Mouse (Mus musculus): ENCODE measurements around the gene Mbd4. TPM values are rescaled to one million over a fixed set of nuclear protein-coding genes. Genes with fewer than 3 reads are reported as not detected.

Mbd4 gene
- 32.5 and 34.6 TPM in 2 replicates for polyA plus RNA-seq (2014; fragmentation: Nextera tagmentation; extraction: Ambion mirVana)

DNA sequence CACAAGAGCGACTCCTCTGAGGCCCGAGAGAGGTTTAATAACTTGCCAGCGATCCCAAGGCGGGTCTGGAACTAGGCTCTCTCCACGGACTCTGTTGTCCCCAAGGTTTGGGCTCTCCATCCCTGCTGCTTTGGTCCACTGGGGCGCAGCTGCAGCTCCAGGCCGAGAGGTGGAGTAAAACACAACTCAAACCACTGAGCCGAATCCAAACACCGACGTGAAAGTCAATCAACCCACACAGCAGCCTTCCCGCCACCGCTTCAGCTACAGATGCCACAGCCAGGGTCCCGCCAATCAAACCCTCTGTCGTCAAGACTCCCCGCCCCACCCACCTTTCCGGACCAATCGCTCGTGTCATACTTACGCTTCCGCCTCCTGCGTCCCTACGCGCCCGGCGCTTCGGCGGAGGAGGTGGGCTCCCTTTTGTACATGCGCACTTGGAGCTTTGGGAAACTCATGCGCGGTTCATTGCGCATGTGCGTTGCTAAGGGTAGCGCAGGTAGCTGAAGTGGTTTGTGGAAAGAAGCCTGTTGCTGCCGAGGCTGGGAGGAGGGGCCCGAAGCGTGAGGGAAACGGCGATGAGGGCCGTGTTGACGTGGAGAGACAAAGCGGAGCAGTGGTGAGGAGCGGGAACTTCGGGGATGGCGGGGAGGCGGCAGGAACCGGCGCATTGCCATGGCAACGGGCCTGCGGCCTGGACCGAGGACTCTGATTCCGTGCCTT lies at the start of gene Mbd4, which contains the start of gene Ift122:
Gene Mbd4 (minus strand): TSS at position 281 of the 723 bp plus-strand sequence.
Gene Ift122 (plus strand): TSS at position 380 of the 723 bp plus-strand sequence.
- peak; percentile 96 for ATAC-seq (ENCODE audit: insufficient number of reproducible peaks, low FRiP score, low TSS enrichment, low read depth)
- peak within 1 kb of the TSS; percentile 57 for H3K4me3 ChIP-seq (ENCODE audit: low read depth, low read length)
- H3K4me1 ChIP-seq (ENCODE audit: control insufficient read depth, insufficient read depth, low read length): no peaks in the 10 kb centered on the region
- H3K36me3 ChIP-seq (ENCODE audit: control insufficient read depth, insufficient read depth, low read length): no peaks in the 10 kb centered on the region; the same call in 1 of the 2 replicates
- no peaks in the 10 kb centered on the region for H3K27me3 ChIP-seq (ENCODE audit: control insufficient read depth, insufficient read depth, low read length)
- DNase-seq (ENCODE audit: low spot score): peak; percentile 97
- H3K27ac ChIP-seq (replicated peaks; ENCODE audit: low read depth, low read length): peak within 1 kb of the TSS; percentile 86
- no peaks in the 10 kb centered on the region for H3K9me3 ChIP-seq (ENCODE audit: control insufficient read depth, low read length)
- H3K9ac ChIP-seq (ENCODE audit: low read length): peak within 1 kb of the TSS; percentile 68
- peak within 1 kb of the TSS; percentile 62 for H3K4me2 ChIP-seq (ENCODE audit: low read depth, severe bottlenecking)
- under 1% methylated on average over 51 of the region's 51 CpGs for WGBS

DNA sequence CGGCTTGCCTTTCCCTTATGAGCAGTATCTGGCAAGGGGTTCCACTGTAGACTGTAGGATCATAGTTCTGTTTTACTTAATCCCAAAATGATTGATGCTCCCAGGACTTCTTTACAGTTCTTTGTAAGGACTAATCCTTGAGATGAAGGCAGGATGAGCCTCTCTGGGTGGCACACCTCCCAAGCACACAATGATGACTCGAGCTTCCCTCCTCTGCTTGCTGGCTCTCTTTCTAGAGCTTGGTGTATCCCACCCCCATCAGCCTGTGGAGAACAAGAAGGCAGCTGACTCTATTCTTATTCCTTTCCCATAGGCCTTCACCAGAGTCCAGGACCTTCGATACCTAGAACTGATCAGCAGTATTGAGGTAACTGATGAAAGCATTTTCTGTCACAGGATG lies 49.4 kb upstream of the Mbd4 start:
- WGBS: 88% methylated on average over 3 of the region's 3 CpGs
- Histone ChIP-seq H3K4me1 (ENCODE audit: control insufficient read depth, insufficient read depth, low read length) (no peaks in the 10 kb centered on the region), H3K4me3 (ENCODE audit: low read depth, low read length) (no peak overlapping the region), H3K27me3 (ENCODE audit: control insufficient read depth, insufficient read depth, low read length) (no peaks in the 10 kb centered on the region), H3K27ac (replicated peaks; ENCODE audit: low read depth, low read length) (no peak overlapping the region), H3K36me3 (ENCODE audit: control insufficient read depth, insufficient read depth, low read length) (peaks cover 3% of the 10 kb centered on the region; the same call in 1 of the 2 replicates), H3K4me2 (ENCODE audit: low read depth, severe bottlenecking) (no peak overlapping the region), H3K9me3 (ENCODE audit: control insufficient read depth, low read length) (no peaks in the 10 kb centered on the region), H3K9ac (ENCODE audit: low read length) (0 out of 2 replicates have a peak overlapping the region, but pooled peaks have one; percentile 7)
- no peak for DNase-seq (ENCODE audit: low spot score)
- no peak for ATAC-seq (ENCODE audit: insufficient number of reproducible peaks, low FRiP score, low TSS enrichment, low read depth)

DNA sequence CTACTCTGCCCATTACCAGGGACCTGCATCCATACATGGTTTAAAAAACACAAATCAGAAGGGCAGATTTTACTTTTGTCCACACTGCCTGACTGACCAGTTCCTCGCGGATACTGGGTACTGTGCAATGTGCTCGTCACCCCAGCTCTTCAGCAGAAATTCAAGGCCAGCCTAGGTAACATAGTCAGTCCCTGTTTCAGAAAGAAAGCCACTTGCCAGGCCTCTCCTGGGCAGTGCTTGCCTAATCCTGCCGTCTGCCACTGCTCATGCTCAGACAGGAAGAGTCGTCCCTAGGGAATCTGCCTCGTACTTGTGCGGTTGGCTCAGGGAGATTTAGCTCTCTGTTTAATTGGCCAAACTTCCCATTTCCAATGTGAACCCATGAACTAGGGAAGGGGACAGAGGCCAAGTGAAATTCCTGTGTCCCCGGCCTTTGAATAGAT lies 48.3 kb upstream of the Mbd4 start:
- no peak overlapping the region for H3K9ac ChIP-seq (ENCODE audit: low read length)
- no peaks in the 10 kb centered on the region for H3K4me1 ChIP-seq (ENCODE audit: control insufficient read depth, insufficient read depth, low read length)
- ATAC-seq (ENCODE audit: insufficient number of reproducible peaks, low FRiP score, low TSS enrichment, low read depth) (0 out of 2 replicates have a peak, but pooled peaks have one; percentile 13), DNase-seq (ENCODE audit: low spot score) (no peak)
- H3K9me3 ChIP-seq (ENCODE audit: control insufficient read depth, low read length): no peaks in the 10 kb centered on the region
- 82% methylated on average over 8 of the region's 8 CpGs for WGBS
- no peak overlapping the region for H3K27ac ChIP-seq (replicated peaks; ENCODE audit: low read depth, low read length)
- H3K4me3 ChIP-seq (ENCODE audit: low read depth, low read length): no peak overlapping the region
- H3K4me2 ChIP-seq (ENCODE audit: low read depth, severe bottlenecking): no peak overlapping the region
- no peaks in the 10 kb centered on the region for H3K36me3 ChIP-seq (ENCODE audit: control insufficient read depth, insufficient read depth, low read length)
- H3K27me3 ChIP-seq (ENCODE audit: control insufficient read depth, insufficient read depth, low read length): no peaks in the 10 kb centered on the region

DNA sequence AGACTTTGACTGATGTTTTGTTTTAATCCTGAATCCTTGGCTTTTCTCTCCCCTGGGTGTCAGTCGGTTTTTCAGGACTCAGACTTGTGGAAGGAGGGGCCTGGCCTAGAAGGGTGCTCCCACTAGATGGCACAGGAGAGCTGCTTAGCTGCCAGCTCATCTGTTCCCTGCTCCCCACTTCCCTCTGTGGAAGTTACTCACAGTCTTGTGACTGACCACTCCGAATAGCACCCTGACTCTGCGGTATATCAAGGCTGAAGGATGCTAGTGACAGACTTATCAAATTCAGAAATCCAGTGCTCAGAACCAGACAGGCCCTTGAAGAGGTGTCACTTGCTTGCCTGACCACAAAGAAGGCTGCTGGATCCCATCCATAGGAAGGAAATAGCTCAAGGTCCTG lies 47.9 kb upstream of the Mbd4 start:
- ATAC-seq (ENCODE audit: insufficient number of reproducible peaks, low FRiP score, low TSS enrichment, low read depth): 0 out of 2 replicates have a peak, but pooled peaks have one; percentile 51
- WGBS: 28% methylated on average over 3 of the region's 3 CpGs
- no peaks in the 10 kb centered on the region for H3K36me3 ChIP-seq (ENCODE audit: control insufficient read depth, insufficient read depth, low read length)

DNA sequence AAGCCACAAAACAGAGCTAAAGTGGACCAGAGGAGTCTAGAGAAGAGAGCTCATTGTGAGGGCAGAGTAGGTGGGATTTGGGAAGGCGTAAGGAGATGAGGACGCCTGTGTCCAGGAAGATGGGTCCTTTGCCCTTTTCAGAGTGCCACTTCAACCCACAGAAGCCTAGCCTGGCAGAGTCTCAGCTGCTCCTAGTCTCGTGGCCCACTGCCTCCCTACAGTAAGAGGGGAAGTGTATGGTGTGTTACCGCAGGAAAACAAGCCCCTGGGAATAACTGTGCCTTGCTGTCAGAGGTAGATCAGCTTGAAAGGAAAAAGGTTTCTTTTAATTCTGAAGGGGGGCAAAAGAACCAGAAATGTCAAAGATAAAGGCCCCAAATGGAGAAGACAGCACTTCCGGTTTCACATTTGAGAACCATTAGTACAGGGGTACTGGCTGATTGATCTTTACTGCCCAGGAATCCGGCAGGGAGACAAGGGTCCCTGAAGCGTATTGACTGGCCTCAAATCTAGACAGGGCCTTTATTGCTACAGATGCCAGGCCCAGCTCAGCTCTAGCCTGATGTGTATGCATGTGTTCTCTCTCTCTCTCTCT lies 44.9 kb upstream of the Mbd4 start:
- H3K36me3 ChIP-seq (ENCODE audit: control insufficient read depth, insufficient read depth, low read length): no peaks in the 10 kb centered on the region

More for the DNA sequence above, 47.9 kb upstream of the Mbd4 start:
- Histone ChIP-seq H3K27me3 (ENCODE audit: control insufficient read depth, insufficient read depth, low read length) (no peaks in the 10 kb centered on the region), H3K9me3 (ENCODE audit: control insufficient read depth, low read length) (no peaks in the 10 kb centered on the region), H3K9ac (ENCODE audit: low read length) (no peak overlapping the region), H3K4me3 (ENCODE audit: low read depth, low read length) (no peak overlapping the region), H3K4me1 (ENCODE audit: control insufficient read depth, insufficient read depth, low read length) (no peaks in the 10 kb centered on the region), H3K27ac (replicated peaks; ENCODE audit: low read depth, low read length) (no peak overlapping the region), H3K4me2 (ENCODE audit: low read depth, severe bottlenecking) (no peak overlapping the region)
- DNase-seq (ENCODE audit: low spot score): peak; percentile 74

DNA sequence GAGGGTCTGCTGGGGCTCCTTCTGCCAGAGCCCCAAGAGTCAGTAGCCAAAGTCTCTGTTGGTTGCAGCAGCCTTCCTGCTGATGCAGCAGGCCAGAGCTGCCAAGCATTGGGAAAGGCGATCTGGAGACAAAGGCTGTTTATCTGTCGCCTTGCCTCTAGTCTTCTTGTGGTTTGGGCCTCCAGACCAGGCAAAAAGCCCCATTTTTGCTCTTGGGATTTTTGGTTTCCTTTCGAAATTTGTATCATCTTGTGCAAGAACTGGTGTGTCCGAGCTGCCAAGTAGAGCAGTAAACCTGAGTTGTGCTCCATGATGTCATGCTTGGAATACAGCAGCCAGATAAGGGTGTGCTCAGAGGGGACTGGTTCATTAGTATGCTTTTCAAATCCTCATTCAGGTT lies 43.9 kb upstream of the Mbd4 start:
- ATAC-seq (ENCODE audit: insufficient number of reproducible peaks, low FRiP score, low TSS enrichment, low read depth): no peak
- Histone ChIP-seq H3K4me3 (ENCODE audit: low read depth, low read length) (no peak overlapping the region), H3K27ac (replicated peaks; ENCODE audit: low read depth, low read length) (no peak overlapping the region)

More for the DNA sequence above, 44.9 kb upstream of the Mbd4 start:
- no peak overlapping the region for H3K27ac ChIP-seq (replicated peaks; ENCODE audit: low read depth, low read length)
- H3K4me3 ChIP-seq (ENCODE audit: low read depth, low read length): no peak overlapping the region
- H3K4me1 ChIP-seq (ENCODE audit: control insufficient read depth, insufficient read depth, low read length): no peaks in the 10 kb centered on the region
- H3K9ac ChIP-seq (ENCODE audit: low read length): no peak overlapping the region
- DNase-seq (ENCODE audit: low spot score): no peak
- WGBS: 63% methylated on average over 7 of the region's 7 CpGs
- no peaks in the 10 kb centered on the region for H3K27me3 ChIP-seq (ENCODE audit: control insufficient read depth, insufficient read depth, low read length)
- no peak overlapping the region for H3K4me2 ChIP-seq (ENCODE audit: low read depth, severe bottlenecking)
- ATAC-seq (ENCODE audit: insufficient number of reproducible peaks, low FRiP score, low TSS enrichment, low read depth): no peak
- H3K9me3 ChIP-seq (ENCODE audit: control insufficient read depth, low read length): no peaks in the 10 kb centered on the region

DNA sequence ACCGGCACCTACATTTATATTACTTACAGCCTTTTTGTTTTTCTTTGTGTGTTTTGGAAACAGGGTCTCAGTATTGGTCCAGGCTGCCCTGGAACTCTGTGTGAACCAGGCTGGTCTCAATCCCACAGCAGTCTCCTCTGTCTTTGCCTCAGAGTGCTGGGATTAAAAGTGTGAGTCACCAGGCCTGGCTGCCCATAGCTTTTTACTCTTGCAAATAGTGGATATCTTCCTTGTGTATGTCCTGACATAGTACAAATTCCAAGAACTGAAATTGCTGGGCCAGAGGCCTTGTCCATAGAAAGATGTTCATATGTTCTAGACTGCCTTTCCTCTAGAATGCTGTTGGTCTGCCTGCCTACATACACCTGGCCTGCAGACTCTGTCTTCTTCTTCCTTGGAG lies 43.2 kb upstream of the Mbd4 start:
- DNase-seq (ENCODE audit: low spot score) (no peak), ATAC-seq (ENCODE audit: insufficient number of reproducible peaks, low FRiP score, low TSS enrichment, low read depth) (no peak)
- no peaks in the 10 kb centered on the region for H3K9me3 ChIP-seq (ENCODE audit: control insufficient read depth, low read length)
- 90% methylated on average over 1 of the region's 1 CpGs for WGBS
- H3K4me1 ChIP-seq (ENCODE audit: control insufficient read depth, insufficient read depth, low read length): no peaks in the 10 kb centered on the region
- H3K4me3 ChIP-seq (ENCODE audit: low read depth, low read length): no peak overlapping the region
- no peaks in the 10 kb centered on the region; the same call in 1 of the 2 replicates for H3K36me3 ChIP-seq (ENCODE audit: control insufficient read depth, insufficient read depth, low read length)
- no peak overlapping the region for H3K9ac ChIP-seq (ENCODE audit: low read length)
- H3K4me2 ChIP-seq (ENCODE audit: low read depth, severe bottlenecking): no peak overlapping the region
- H3K27me3 ChIP-seq (ENCODE audit: control insufficient read depth, insufficient read depth, low read length): no peaks in the 10 kb centered on the region
- no peak overlapping the region for H3K27ac ChIP-seq (replicated peaks; ENCODE audit: low read depth, low read length)

More for the DNA sequence above, 43.9 kb upstream of the Mbd4 start:
- no peaks in the 10 kb centered on the region for H3K9me3 ChIP-seq (ENCODE audit: control insufficient read depth, low read length)
- 83% methylated on average over 4 of the region's 4 CpGs for WGBS
- no peaks in the 10 kb centered on the region for H3K36me3 ChIP-seq (ENCODE audit: control insufficient read depth, insufficient read depth, low read length)
- no peak overlapping the region for H3K4me2 ChIP-seq (ENCODE audit: low read depth, severe bottlenecking)
- no peak overlapping the region for H3K9ac ChIP-seq (ENCODE audit: low read length)
- H3K4me1 ChIP-seq (ENCODE audit: control insufficient read depth, insufficient read depth, low read length): no peaks in the 10 kb centered on the region
- no peaks in the 10 kb centered on the region for H3K27me3 ChIP-seq (ENCODE audit: control insufficient read depth, insufficient read depth, low read length)
- no peak for DNase-seq (ENCODE audit: low spot score)

DNA sequence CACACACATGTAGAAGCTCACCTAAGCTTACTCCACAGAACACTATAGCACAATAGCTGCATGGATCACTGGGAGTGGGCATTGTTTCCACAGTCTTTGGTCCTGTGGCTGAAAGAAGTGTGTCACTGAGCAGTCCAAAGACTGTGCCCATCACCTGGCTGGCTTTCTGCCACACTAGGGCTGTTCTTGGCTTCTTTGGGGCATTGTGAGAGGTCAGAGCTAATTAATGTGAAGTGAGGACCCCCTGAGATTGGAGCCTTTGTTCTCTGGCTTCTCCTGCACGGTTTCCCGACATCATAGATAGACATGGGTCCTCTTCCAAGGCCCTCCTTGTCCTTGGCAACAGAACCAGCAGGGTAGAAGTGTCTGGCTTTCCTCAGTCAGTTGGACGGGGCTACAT lies 39.2 kb upstream of the Mbd4 start:
- Histone ChIP-seq H3K4me1 (ENCODE audit: control insufficient read depth, insufficient read depth, low read length) (no peaks in the 10 kb centered on the region), H3K9ac (ENCODE audit: low read length) (no peak overlapping the region), H3K27ac (replicated peaks; ENCODE audit: low read depth, low read length) (no peak overlapping the region), H3K27me3 (ENCODE audit: control insufficient read depth, insufficient read depth, low read length) (no peaks in the 10 kb centered on the region), H3K4me2 (ENCODE audit: low read depth, severe bottlenecking) (no peak overlapping the region), H3K9me3 (ENCODE audit: control insufficient read depth, low read length) (peaks cover 4% of the 10 kb centered on the region; the same call in 1 of the 2 replicates), H3K4me3 (ENCODE audit: low read depth, low read length) (no peak overlapping the region), H3K36me3 (ENCODE audit: control insufficient read depth, insufficient read depth, low read length) (peaks cover 2% of the 10 kb centered on the region; the same call in 1 of the 2 replicates)
- DNase-seq (ENCODE audit: low spot score) (no peak), ATAC-seq (ENCODE audit: insufficient number of reproducible peaks, low FRiP score, low TSS enrichment, low read depth) (no peak)
- WGBS: 83% methylated on average over 3 of the region's 3 CpGs
